Mouse (Mus musculus) stomach, embryonic 16.5 days (tissue): Measurements from ENCODE around the gene Naga. TPM values are rescaled to one million over a fixed set of nuclear protein-coding genes. Genes with fewer than 3 reads are reported as not detected.

Source experiments
- ATAC-seq: fragments of 200-750 bp; cut with Nextera tagmentation; 2 replicates; pipeline ENCODE4 v1.8.0; 2017; ENCODE audit warnings: moderate number of reproducible peaks, moderate TSS enrichment; ENCODE audit not compliant: insufficient read depth, low FRiP score
- H3K27ac ChIP-seq: fragments of 300-500 bp; sonication (generic); 2 replicates; pipeline ENCODE4 v1.5.1; 2014; ENCODE audit warnings: low read length
- H3K27me3 ChIP-seq: fragments of 300-500 bp; sonication (generic); 2 replicates; pipeline ENCODE4 v1.6.1; 2014; ENCODE audit warnings: low read length, control low read depth, mixed read lengths; ENCODE audit not compliant: control insufficient read depth, insufficient read depth
- H3K36me3 ChIP-seq: fragments of 300-500 bp; sonication (generic); 2 replicates; pipeline ENCODE4 v1.6.1; 2014; ENCODE audit warnings: low read length; ENCODE audit not compliant: control insufficient read depth, insufficient read depth
- H3K4me1 ChIP-seq: fragments of 300-500 bp; sonication (generic); 2 replicates; pipeline ENCODE4 v1.6.1; 2014; ENCODE audit warnings: low read length, control low read depth, mixed read lengths; ENCODE audit not compliant: control insufficient read depth, insufficient read depth
- H3K4me2 ChIP-seq: fragments of 300-500 bp; sonication (generic); 2 replicates; pipeline ENCODE4 v1.6.1; 2014; ENCODE audit warnings: low read depth, low read length, mixed read lengths
- H3K4me3 ChIP-seq: fragments of 300-500 bp; sonication (generic); replicated peaks from 2 replicates; pipeline ENCODE4 v1.5.1; 2014; ENCODE audit warnings: mild to moderate bottlenecking, low read length
- H3K9ac ChIP-seq: fragments of 300-500 bp; sonication (generic); 2 replicates; pipeline ENCODE4 v1.6.1; 2014; ENCODE audit warnings: low read length
- H3K9me3 ChIP-seq: fragments of 300-500 bp; sonication (generic); replicated peaks from 2 replicates; pipeline ENCODE4 v1.6.1; 2016; ENCODE audit warnings: low read length, control low read depth; ENCODE audit not compliant: control insufficient read depth
- WGBS: fragments of 180-500 bp; shearing (Covaris S2); extraction: QIAGEN DNeasy Blood & Tissue Kit; methylation state at CpG from one replicate; pipeline ENCODE4 v1.1.7; 2014; 5-methylcytosine and 5-hydroxymethylcytosine counted together
- polyA plus RNA-seq: library from polyadenylated mRNA; unstranded; fragments of >200 nt; fragmentation: Nextera tagmentation; extraction: Ambion mirVana; gene quantifications from 2 replicates; pipeline ENCODE4 v1.2.1, GENCODE M21; 2015

The Naga gene
- polyA plus RNA-seq, 1 experiment from 2014 or later: 99.0 TPM

DNA sequence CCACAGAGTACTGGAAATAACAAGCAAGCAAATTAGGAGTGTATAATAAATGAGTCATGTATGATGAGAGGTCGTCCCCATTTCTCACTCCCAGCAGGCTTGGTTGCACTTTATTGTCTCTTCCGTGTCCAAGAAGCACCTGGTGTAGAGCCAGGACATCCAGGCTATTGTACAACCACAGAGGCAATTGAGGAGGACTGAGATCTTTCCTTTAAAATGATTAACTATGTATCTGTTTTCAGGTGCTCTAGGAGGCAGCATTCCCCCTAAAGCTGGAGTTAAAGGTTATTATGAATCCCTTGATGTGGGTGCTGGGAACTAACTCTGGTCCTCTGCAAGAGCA is 10.2 kb upstream of the Naga start:
- H3K9ac ChIP-seq: no peak overlapping the region
- no peaks in the 10 kb centered on the region for H3K27me3 ChIP-seq
- no peak overlapping the region for H3K4me2 ChIP-seq
- H3K4me3 ChIP-seq: no peak overlapping the region
- 80% methylated on average over 2 of the region's 2 CpGs for WGBS
- ATAC-seq: no peak
- H3K9me3 ChIP-seq: no peaks in the 10 kb centered on the region
- peaks cover 30% of the 10 kb centered on the region for H3K4me1 ChIP-seq
- no peak overlapping the region for H3K27ac ChIP-seq
- H3K36me3 ChIP-seq: peaks cover 27% of the 10 kb centered on the region

DNA sequence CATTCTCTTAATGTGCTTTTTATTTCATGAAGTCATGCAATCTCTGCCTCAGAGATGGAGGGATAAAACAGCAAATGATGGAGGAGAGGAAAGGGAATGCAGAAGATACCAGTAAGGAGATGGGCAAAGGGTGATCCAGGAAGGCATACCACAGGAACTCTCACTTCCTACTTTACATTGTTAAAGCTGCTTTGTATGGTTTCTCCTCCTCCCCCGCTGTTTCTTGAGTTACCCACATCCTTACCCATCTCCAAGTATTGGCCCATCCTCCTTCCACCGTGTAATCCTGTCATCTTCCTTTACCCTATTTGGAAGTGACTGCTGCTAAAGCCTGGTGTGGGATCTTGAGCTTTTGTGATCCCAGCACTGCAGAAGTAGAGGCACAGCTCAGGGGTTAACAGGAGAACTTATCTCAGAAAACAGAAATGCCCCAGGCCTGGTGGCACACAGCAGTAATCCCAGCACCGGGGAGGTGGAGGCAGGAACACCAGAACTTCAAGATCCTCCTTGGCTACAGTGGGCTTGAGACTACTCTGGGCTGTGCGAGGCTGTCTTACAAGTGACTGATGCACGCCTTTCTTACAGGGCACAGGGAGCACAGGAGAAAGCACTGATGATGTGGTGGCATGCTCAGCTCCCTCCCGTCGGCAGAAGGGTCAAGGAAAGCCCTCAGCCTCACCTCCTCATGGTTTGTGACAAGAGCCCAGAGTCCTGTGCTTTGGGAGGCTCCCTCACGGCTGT is 9.7 kb upstream of the Naga start:
- H3K4me3 ChIP-seq: no peak overlapping the region
- H3K4me1 ChIP-seq: peaks cover 34% of the 10 kb centered on the region
- H3K36me3 ChIP-seq: peaks cover 27% of the 10 kb centered on the region
- 75% methylated on average over 8 of the region's 8 CpGs for WGBS
- no peak overlapping the region for H3K9ac ChIP-seq
- no peak overlapping the region for H3K27ac ChIP-seq
- H3K4me2 ChIP-seq: no peak overlapping the region
- no peaks in the 10 kb centered on the region for H3K9me3 ChIP-seq
- ATAC-seq: no peak
- H3K27me3 ChIP-seq: no peaks in the 10 kb centered on the region

GRCm38 (mm10) chr15:82347852-82348251 is 9.1 kb upstream of the Naga start:
- ATAC-seq: no peak
- H3K4me3 ChIP-seq: no peak overlapping the region
- H3K4me1 ChIP-seq: peaks cover 29% of the 10 kb centered on the region
- H3K27me3 ChIP-seq: no peaks in the 10 kb centered on the region
- H3K9ac ChIP-seq: no peak overlapping the region
- H3K9me3 ChIP-seq: no peaks in the 10 kb centered on the region
- peaks cover 27% of the 10 kb centered on the region for H3K36me3 ChIP-seq
- WGBS: 91% methylated on average over 12 of the region's 12 CpGs
- H3K4me2 ChIP-seq: no peak overlapping the region
- no peak overlapping the region for H3K27ac ChIP-seq

DNA sequence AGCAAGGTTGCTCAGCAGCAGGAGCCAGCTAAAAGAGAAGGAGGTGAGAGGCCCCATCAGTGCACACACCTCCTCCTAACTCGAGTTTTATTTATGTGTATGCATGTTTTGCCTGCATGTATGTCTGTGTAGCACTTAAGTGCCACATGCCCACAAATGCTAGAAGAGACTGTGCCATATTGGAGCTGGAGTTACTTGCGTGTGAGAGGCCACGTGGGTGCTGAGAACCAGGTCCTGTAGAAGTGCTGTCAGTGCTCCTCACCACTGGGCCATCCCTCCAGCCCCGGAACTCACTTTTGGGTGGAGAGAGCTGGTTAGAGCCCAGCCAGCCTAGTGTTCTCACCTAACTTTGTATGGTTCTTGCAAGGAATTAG is 8.6 kb upstream of the Naga start:
- Histone ChIP-seq H3K27me3 (no peaks in the 10 kb centered on the region), H3K27ac (peak overlapping the region; percentile 78), H3K9ac (peak overlapping the region; percentile 73), H3K4me2 (peak overlapping the region; percentile 89), H3K4me1 (peaks cover 28% of the 10 kb centered on the region), H3K4me3 (peak overlapping the region; percentile 79), H3K9me3 (no peaks in the 10 kb centered on the region), H3K36me3 (peaks cover 27% of the 10 kb centered on the region)
- 73% methylated on average over 4 of the region's 4 CpGs for WGBS
- ATAC-seq: no peak

DNA sequence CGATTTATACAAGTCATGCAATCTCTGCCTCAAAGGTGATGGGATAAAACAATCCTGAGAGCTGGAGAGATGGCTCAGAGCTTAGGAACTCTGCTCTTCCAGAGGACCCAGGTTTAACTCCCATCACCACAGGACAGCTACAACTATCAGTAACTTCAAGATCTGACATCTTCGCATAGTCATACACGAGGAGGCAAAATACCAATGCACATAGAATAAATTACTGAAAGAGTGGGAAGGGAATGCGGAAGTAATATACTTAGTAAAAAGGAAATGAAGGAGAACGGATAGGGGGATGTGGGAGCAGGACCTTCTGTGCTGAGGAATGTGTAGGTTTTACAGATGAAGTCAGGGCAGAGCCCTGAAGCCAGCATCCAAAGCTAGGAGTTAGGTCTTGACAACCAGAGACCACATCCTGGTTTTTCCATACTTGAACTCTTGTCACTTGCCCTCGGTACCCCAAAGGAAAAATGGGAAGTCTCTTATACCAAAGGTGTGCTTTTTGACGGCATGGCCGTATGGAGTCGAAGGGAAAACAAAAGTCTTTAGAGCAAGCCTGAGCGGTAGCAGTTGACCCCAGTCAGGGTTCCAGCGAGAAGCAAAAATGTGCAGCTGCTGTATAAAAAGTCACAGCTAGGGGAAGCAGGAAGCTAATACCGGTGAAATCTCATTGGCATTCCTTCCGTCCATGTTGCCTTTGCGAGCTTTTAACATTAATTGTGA is 8.0 kb upstream of the Naga start:
- no peak for ATAC-seq
- 38% methylated on average over 14 of the region's 14 CpGs for WGBS

GRCm38 (mm10) chr15:82345820-82346470 is 7.2 kb upstream of the Naga start:
- under 1% methylated on average over 51 of the region's 51 CpGs for WGBS
- Histone ChIP-seq H3K9ac (peak overlapping the region; percentile 86), H3K4me1 (peaks cover 37% of the 10 kb centered on the region), H3K4me2 (peak overlapping the region; percentile 89), H3K27ac (peak overlapping the region; percentile 93), H3K36me3 (peaks cover 27% of the 10 kb centered on the region), H3K27me3 (no peaks in the 10 kb centered on the region), H3K9me3 (no peaks in the 10 kb centered on the region), H3K4me3 (peak overlapping the region; percentile 79)
- ATAC-seq: peak; percentile 97

More for the DNA sequence above, 8.0 kb upstream of the Naga start:
- peaks cover 29% of the 10 kb centered on the region for H3K4me1 ChIP-seq
- peak overlapping the region; percentile 78 for H3K27ac ChIP-seq
- peak overlapping the region; percentile 73 for H3K9ac ChIP-seq
- peak overlapping the region; percentile 79 for H3K4me3 ChIP-seq
- H3K36me3 ChIP-seq: peaks cover 27% of the 10 kb centered on the region
- no peaks in the 10 kb centered on the region for H3K27me3 ChIP-seq
- peak overlapping the region; percentile 89 for H3K4me2 ChIP-seq
- no peaks in the 10 kb centered on the region for H3K9me3 ChIP-seq

GRCm38 (mm10) chr15:82344971-82345370 is 6.2 kb upstream of the Naga start:
- ATAC-seq: no peak
- peaks cover 22% of the 10 kb centered on the region for H3K36me3 ChIP-seq
- no peak overlapping the region for H3K9ac ChIP-seq
- H3K9me3 ChIP-seq: no peaks in the 10 kb centered on the region
- no peaks in the 10 kb centered on the region for H3K27me3 ChIP-seq
- H3K4me3 ChIP-seq: no peak overlapping the region
- WGBS: 79% methylated on average over 6 of the region's 6 CpGs
- no peak overlapping the region for H3K4me2 ChIP-seq
- H3K27ac ChIP-seq: peak overlapping the region; percentile 50
- H3K4me1 ChIP-seq: peaks cover 47% of the 10 kb centered on the region

- Histone ChIP-seq H3K27me3 (no peaks in the 10 kb centered on the region), H3K9me3 (no peaks in the 10 kb centered on the region), H3K27ac (no peak overlapping the region), H3K4me1 (peaks cover 49% of the 10 kb centered on the region), H3K4me3 (no peak overlapping the region), H3K4me2 (no peak overlapping the region), H3K9ac (0 out of 2 replicates have a peak overlapping the region, but pooled peaks have one; percentile 12), H3K36me3 (peaks cover 8% of the 10 kb centered on the region)
- WGBS: 86% methylated on average over 27 of the region's 27 CpGs
- no peak for ATAC-seq
Measured at GRCm38 (mm10) chr15:82343368-82344287, 4.9 kb upstream of the Naga start.
